Mouse (Mus musculus): ENCODE data around the gene Soat2. TPM values are rescaled to one million over a fixed set of nuclear protein-coding genes. Genes with fewer than 3 reads are reported as not detected.
A peak's percentile ranks its signal among the peaks of the same experiment; 100 is the strongest.

Soat2 gene
- total and polyA plus RNA-seq, 3 experiments, result 0.28 to 10.4 (median 0.56) TPM

DNA sequence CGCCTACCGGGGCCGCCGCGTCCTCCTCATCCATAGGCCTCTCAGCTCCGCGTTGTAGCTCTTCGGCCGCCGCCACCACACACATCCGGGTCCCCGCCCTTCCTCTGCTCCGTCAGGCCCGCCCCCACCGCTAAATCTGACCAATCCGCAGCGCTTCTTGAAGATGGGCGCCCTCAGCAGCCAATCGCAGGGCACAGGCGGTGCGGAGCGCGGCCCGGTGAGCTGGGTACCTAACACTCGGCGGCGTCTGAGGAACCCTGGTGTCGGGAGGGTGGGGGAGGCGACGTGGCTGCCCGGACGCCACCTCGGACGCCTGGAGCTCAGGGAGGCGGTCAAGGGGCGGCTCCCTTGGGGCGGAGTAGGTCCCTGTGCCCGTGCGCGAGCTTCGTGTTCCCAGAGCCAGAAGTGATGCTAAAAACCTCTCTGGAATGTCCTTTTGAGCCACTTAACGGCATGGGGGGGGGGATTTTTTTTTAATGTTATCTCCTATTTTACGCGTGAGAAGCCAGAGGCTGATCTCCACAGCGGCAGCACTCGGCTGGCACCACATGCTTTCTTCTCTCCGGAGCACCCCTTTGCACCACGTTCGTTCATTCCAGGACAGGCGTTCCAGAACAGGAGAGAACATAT is 14.1 kb upstream of the Soat2 start, which contains the start of gene Spryd3 (continued):
- no peak for TF ChIP-seq ZMIZ1 (IDR thresholded peaks at IDR 0.05; ENCODE audit: low read depth, low read length)
- no peak for TF ChIP-seq USF2 (conservative IDR thresholded peaks at IDR 0.05; ENCODE audit: low read depth, low read length)
- TF ChIP-seq MAFK (IDR thresholded peaks at IDR 0.05; ENCODE audit: insufficient replicate concordance, low read length), result no peak
- no peak for TF ChIP-seq RCOR1 (conservative IDR thresholded peaks at IDR 0.05; ENCODE audit: low read depth, low read length)
- no peak for TF ChIP-seq E2F4 (IDR thresholded peaks at IDR 0.05; ENCODE audit: insufficient replicate concordance, low read depth, low read length)
- TF ChIP-seq JUND (conservative IDR thresholded peaks at IDR 0.05; ENCODE audit: low read depth, low read length), result no peak
- peak; percentile 92 for TF ChIP-seq ELF1 (IDR thresholded peaks at IDR 0.05; ENCODE audit: low read depth, low read length)
- TF ChIP-seq MAX (IDR thresholded peaks at IDR 0.05; ENCODE audit: low read length), result peak; percentile 43; the same call in 1 of the 2 replicates
- TF ChIP-seq UBTF (IDR thresholded peaks at IDR 0.05; ENCODE audit: low read depth, low read length), result peak; percentile 75; the same call in 1 of the 2 replicates

DNA sequence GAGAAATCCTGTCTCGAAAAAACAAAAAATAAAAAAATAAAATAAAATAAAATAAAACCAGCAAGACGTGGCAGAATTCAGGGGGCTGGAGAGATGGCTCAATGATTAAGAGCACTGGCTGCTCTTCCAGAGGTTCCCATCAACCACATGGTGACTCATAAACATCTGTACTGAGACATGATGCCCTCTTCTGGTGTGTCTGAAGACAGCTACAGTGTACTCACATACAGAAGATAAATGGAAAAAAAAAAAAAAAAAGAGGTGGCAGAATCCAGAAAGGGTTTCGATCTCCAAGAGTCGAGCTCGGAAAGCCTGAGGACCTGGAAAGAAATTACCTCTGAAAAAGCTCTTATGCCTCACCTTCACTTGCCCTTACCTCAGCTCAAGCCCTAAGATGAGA is 9.2 kb upstream of the Soat2 start:
- H3K9me3 ChIP-seq (replicated peaks; ENCODE audit: low read length), result no peaks in the 10 kb centered on the region
- H3K27ac ChIP-seq (ENCODE audit: insufficient read depth, low read depth), result no peak overlapping the region
- TF ChIP-seq ELF1 (IDR thresholded peaks at IDR 0.05; ENCODE audit: low read depth, low read length) (no peak), ZNF384 (IDR thresholded peaks at IDR 0.05; ENCODE audit: low read depth, low read length) (peak; percentile 55; the same call in 1 of the 2 replicates), UBTF (IDR thresholded peaks at IDR 0.05; ENCODE audit: low read depth, low read length) (no peak), MAX (IDR thresholded peaks at IDR 0.05; ENCODE audit: low read length) (no peak), E2F4 (IDR thresholded peaks at IDR 0.05; ENCODE audit: insufficient replicate concordance, low read depth, low read length) (no peak), GABPA (IDR thresholded peaks at IDR 0.05; ENCODE audit: insufficient replicate concordance, low read depth, low read length) (no peak)
- H3K4me3 ChIP-seq (replicated peaks in 1 of 3; ENCODE audit: low read depth in 2 of 3, low read length in 2 of 3, poor library complexity in 1 of 3), result no peak overlapping the region
- in situ Hi-C loops (cut with MboI; ENCODE audit: low pct_ligation_motif_present, low pct_unique_long_range_greater_than_20kb, low sequenced_read_pairs), result no loop called here
- no peak overlapping the region for H3K9ac ChIP-seq (ENCODE audit: insufficient read depth, low read depth)
- no peak overlapping the region for H3K4me2 ChIP-seq (ENCODE audit: insufficient read depth, low read depth, poor library complexity, severe bottlenecking)
- no peaks in the 10 kb centered on the region for H3K79me2 ChIP-seq (replicated peaks; ENCODE audit: control insufficient read depth, extremely low read depth, insufficient read depth, poor library complexity, severe bottlenecking)
- H3K36me3 ChIP-seq (replicated peaks in 1 of 2; ENCODE audit: control insufficient read depth in 1 of 2, insufficient read depth in 1 of 2, low read length in 1 of 2), result no peaks in the 10 kb centered on the region
- no peak for DNase-seq (ENCODE audit: extremely low read depth)
- H3K27me3 ChIP-seq (replicated peaks), result peaks cover 48% of the 10 kb centered on the region
- peaks cover 0 to 13% of the 10 kb centered on the region in 2 experiments; a peak in 2 of 4 replicates for H3K4me1 ChIP-seq (ENCODE audit: control insufficient read depth in 1 of 2, insufficient read depth in 2 of 2)
- dilution Hi-C loops (cut with MboI; ENCODE audit: extremely low pct_ligation_motif_present, extremely low pct_unique_long_range_greater_than_20kb, low sequenced_read_pairs), result no loop called here

DNA sequence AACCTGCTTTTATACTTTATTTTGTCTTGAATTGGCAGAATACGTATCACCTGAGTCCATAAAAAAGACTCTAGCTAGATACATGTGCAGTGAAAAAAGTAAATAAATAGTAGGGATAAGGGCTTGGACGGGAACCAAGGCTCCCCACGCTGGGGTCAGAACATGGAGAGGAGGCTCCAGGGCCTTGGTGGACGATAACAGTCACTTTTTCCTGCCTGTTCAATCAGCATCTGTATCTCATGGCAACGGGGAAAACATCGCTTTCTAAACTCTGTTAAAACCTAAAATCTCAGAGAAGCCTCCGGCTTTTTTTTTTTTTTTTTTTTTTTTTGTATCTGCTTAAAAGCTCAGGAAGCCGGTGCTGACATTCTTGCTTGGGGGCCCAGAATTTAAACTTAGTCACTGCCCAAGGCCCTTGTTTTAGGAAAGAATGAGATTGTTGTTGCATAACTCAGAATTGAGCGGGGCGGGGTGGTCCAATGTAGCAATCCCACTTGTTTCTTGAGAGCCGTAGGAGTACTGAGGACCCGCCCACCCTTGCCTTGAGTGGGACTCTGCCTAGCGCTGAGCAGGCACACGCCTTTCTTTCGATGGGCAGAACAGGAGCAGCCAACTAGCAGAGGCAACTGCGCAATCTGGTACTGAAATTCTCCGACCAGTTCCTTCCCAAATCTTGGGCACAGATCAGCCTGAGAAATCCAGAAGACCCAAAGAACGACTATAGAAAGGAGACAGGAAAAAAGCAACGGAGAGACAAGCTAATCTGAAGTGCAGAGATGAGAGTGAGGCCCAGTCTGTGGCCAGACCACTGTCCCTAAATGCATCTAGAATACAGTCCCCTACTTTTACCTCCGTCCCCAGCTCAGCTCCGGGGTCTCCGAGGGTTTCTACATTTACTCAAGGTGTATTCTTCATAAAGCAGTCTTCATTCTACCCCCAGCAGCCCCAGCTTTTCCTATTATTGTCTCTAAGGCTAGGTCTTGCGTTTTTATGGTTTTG is 7.1 kb upstream of the Soat2 start:
- Histone ChIP-seq H3K9ac (ENCODE audit: insufficient read depth, low read depth) (no peak overlapping the region), H3K27ac (ENCODE audit: insufficient read depth, low read depth) (no peak overlapping the region), H3K79me2 (replicated peaks; ENCODE audit: control insufficient read depth, extremely low read depth, insufficient read depth, poor library complexity, severe bottlenecking) (no peaks in the 10 kb centered on the region), H3K4me3 (replicated peaks in 1 of 3; ENCODE audit: low read depth in 2 of 3, low read length in 2 of 3, poor library complexity in 1 of 3) (no peak overlapping the region), H3K4me2 (ENCODE audit: insufficient read depth, low read depth, poor library complexity, severe bottlenecking) (no peak overlapping the region), H3K4me1 (ENCODE audit: control insufficient read depth in 1 of 2, insufficient read depth in 2 of 2) (peaks cover 3 to 13% of the 10 kb centered on the region in 2 experiments; a peak in 3 of 4 replicates), H3K9me3 (replicated peaks; ENCODE audit: low read length) (no peaks in the 10 kb centered on the region), H3K36me3 (replicated peaks in 1 of 2; ENCODE audit: control insufficient read depth in 1 of 2, insufficient read depth in 1 of 2, low read length in 1 of 2) (no peaks in the 10 kb centered on the region), H3K27me3 (replicated peaks) (peaks cover 47% of the 10 kb centered on the region)
- TF ChIP-seq HCFC1 (IDR thresholded peaks at IDR 0.05; ENCODE audit: low read depth, low read length) (no peak), RAD21 (IDR thresholded peaks at IDR 0.05; ENCODE audit: low read depth, low read length) (no peak), ZMIZ1 (IDR thresholded peaks at IDR 0.05; ENCODE audit: low read depth, low read length) (no peak), JUND (conservative IDR thresholded peaks at IDR 0.05; ENCODE audit: low read depth, low read length) (no peak), ZNF384 (IDR thresholded peaks at IDR 0.05; ENCODE audit: low read depth, low read length) (no peak), TCF12 (IDR thresholded peaks at IDR 0.05; ENCODE audit: low read depth, low read length) (no peak), POLR2A (IDR thresholded peaks at IDR 0.05; ENCODE audit: low read depth, low read length) (no peak), EP300 (IDR thresholded peaks at IDR 0.05; ENCODE audit: low read length) (no peak)
- no peak for DNase-seq (ENCODE audit: extremely low read depth)
- in situ Hi-C loops (cut with MboI; ENCODE audit: low pct_ligation_motif_present, low pct_unique_long_range_greater_than_20kb, low sequenced_read_pairs), result no loop called here
- dilution Hi-C loops (cut with MboI; ENCODE audit: extremely low pct_ligation_motif_present, extremely low pct_unique_long_range_greater_than_20kb, low sequenced_read_pairs), result no loop called here

Data from CH12.LX (cell line).